Mouse (Mus musculus) stomach, postnatal 0 days (tissue): Measurements from ENCODE around the gene Dcx.

Source experiments
- CTCF ChIP-seq: IDR thresholded peaks from 2 replicates; pipeline ENCODE4 v1.5.1; 2016; ENCODE audit warnings: antibody characterized with exemption, low read depth, mild to moderate bottlenecking, moderate library complexity
- EP300 ChIP-seq: optimal IDR thresholded peaks from 2 replicates; pipeline ENCODE3; 2016; ENCODE audit warnings: antibody characterized with exemption

GRCm38 (mm10) chrX:143932530-143932929, 581 bp downstream of the Dcx start:
- TF ChIP-seq CTCF (no peak), EP300 (no peak)
